Mouse (Mus musculus) adrenal gland, postnatal 4 days (tissue): ENCODE measurements around the gene Sptb. TPM values are rescaled to one million over a fixed set of nuclear protein-coding genes. Genes with fewer than 3 reads are reported as not detected.

Experiments
- DNase-seq, 2 experiments: peaks; one replicate each; pipeline ENCODE4 v3.0.0; 2021 to 2022; ENCODE audit warnings: low spot score in 2 of 2, mixed read lengths in 2 of 2
- total RNA-seq, 2 experiments: library from RNA; stranded (reverse); gene quantifications; 2 replicates each; pipeline ENCODE4 v1.2.3; 2021

Sptb gene
- total RNA-seq, 2 experiments from 2014 or later = 72.0 to 85.6 TPM

- no peak for DNase-seq
Observed at GRCm38 (mm10) chr12:76578465-76578864, 131.9 kb downstream of the Sptb start.

- no peak for DNase-seq
Observed at GRCm38 (mm10) chr12:76577858-76578257, 132.5 kb downstream of the Sptb start.

- no peak for DNase-seq
Observed at GRCm38 (mm10) chr12:76576806-76577205, 133.5 kb downstream of the Sptb start.

DNA sequence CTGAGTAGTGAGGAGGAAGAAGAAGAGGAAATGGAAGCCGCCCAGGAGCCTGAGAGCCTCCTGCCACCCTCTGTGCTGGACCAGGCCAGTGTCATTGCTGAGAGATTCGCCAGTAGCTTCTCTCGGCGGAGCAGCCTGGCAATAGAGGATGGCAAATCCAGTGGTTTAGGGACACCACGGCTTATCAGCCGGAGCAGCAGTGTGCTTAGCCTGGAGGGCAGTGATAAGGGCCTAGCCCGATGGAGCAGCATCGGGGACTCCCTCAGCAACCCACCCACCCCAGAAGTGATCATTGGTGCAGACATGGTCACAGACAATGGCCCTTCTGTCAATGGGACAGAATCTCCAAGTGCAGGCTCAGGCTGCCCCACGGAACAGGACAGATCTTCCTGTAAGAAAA is 134.3 kb downstream of the Sptb start:
- DNase-seq = no peak

GRCm38 (mm10) chr12:76574815-76575214 is 135.5 kb downstream of the Sptb start:
- DNase-seq = no peak

- DNase-seq = no peak
Observed at GRCm38 (mm10) chr12:76573381-76573780, 137.0 kb downstream of the Sptb start.

GRCm38 (mm10) chr12:76572261-76573251 is 137.8 kb downstream of the Sptb start:
- DNase-seq = no peak

GRCm38 (mm10) chr12:76571266-76571665 is 139.1 kb downstream of the Sptb start:
- DNase-seq = no peak

GRCm38 (mm10) chr12:76570221-76570940 is 140.0 kb downstream of the Sptb start:
- DNase-seq = no peak

- no peak for DNase-seq
Observed at GRCm38 (mm10) chr12:76566284-76566683, 144.1 kb downstream of the Sptb start.

GRCm38 (mm10) chr12:76562196-76562595 is 148.2 kb downstream of the Sptb start:
- DNase-seq = no peak

DNA sequence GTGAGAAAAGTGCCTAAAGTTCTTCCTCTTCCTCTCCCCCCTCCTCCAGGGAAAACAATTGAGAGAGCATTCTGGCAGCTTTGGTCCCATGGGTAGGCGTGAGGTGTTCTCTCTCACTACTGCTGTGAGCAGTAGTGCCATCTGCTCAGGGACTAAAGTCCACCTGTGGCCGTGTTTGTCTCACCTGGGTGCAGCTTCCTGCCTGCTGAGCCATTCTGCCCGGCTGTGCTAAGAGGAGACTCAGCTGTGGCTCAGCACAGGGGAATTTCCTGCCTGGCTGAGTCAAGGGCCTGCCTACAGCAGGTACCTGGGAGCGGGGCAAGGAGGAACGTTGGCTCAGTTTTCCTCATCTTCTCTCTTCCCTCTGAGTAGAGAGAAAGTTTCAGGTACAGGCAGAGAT is 152.1 kb downstream of the Sptb start:
- no peak for DNase-seq

- no peak for DNase-seq
Observed at GRCm38 (mm10) chr12:76556745-76557389, 153.5 kb downstream of the Sptb start.

GRCm38 (mm10) chr12:76556187-76556586 is 154.2 kb downstream of the Sptb start:
- no peak for DNase-seq

DNA sequence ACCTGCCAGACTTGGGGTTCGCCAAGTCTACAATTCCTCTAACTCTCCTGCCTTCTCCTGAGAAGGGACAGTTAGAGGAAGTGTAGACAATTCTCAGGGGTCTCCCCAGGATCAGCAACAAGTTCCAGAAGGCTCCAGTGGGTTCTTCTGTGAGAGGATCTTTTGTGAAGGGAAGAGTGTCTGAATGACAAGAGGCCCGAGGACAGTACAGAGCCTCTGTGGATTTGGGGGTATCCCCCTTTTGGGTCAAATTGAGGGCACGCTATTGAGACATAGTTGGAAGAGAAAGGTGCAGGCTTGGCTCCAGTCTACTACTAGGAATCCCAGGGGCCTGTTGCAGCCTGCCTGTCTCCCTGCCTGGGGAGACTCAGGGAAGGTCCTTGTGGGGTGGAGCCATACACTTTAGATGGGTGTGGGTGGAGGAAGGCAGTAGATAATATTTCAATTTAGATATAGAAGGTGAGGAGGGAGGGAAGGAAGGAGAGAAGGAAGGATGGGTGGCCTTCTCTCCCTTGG is 155.4 kb downstream of the Sptb start:
- DNase-seq = no peak

GRCm38 (mm10) chr12:76554392-76554791 is 156.0 kb downstream of the Sptb start:
- DNase-seq = no peak

GRCm38 (mm10) chr12:76553917-76554316 is 156.4 kb downstream of the Sptb start:
- DNase-seq = no peak

DNA sequence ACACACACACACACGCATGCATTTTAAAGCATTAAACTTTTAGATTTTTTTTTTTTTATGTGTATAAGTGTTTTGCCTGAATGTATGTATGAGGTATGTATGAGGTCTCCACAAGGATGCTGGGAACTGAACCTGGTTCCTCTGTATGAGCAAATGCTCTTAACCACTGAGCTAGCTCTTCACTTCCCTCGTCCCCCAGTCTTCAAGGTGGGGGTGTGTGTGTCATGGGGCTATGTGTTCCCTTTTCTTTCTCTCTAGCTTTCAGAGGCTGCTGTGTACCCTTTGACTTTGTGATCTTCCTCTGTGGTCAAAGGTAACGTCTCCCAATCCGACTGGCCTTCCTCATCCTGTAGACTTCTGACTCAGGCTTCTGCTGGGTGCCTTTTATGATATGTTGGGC is 157.4 kb downstream of the Sptb start:
- no peak for DNase-seq

GRCm38 (mm10) chr12:76552321-76552720 is 158.0 kb downstream of the Sptb start:
- no peak for DNase-seq

DNA sequence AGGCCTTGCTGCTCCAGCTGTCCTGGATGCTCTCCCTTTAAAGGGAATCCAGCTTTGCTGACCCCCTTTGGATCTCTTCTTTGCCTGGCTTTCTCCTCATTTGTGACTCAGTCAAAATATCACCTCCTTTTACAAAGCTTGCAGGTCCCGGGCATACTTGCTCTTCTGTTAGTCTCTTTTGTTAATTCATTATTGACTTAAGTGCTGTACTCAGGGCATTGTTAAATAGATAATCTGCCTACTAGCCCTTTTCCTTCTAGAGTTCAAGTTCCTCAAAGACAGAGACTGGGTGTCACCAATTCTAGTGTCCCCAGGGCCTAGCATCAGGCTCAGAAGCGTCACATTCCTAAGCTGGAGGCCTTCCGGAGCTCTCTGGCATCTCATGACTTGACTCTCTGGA is 161.1 kb downstream of the Sptb start:
- DNase-seq = no peak

DNA sequence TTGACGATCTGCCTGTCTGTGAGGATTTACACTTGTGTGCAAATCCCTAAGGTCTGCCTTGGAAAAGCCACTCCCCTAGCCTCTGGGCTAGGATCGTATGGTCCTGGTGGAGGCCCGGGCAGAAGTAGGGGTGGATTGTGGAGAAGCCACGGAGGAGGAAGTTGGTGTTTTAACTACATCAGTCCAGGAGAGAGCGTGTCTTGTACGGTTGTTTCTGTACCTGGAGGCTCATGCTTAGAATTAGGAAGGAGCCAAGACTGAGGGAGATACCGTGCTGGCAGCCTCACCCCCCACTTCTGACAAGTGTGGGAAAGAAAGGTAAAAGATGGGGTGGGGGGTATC is 162.3 kb downstream of the Sptb start:
- DNase-seq = no peak
